Mouse (Mus musculus) small intestine, adult 10 weeks (tissue): ENCODE data around the gene Get4. TPM values are rescaled to one million over a fixed set of nuclear protein-coding genes. Genes with fewer than 3 reads are reported as not detected.

ENCODE experiments used
- polyA plus RNA-seq: library from polyadenylated mRNA; stranded (reverse); fragments of 350-450 nt; fragmentation: Illumina TruSeq; extraction: RNeasy Lipid Tissue Mini Kit (QIAGEN cat#74804); gene quantifications from one replicate; pipeline ENCODE4 v1.2.3, GENCODE M21; 2014; ENCODE audit warnings: low replicate concordance

Get4 gene
- 4.8 TPM for polyA plus RNA-seq

DNA sequence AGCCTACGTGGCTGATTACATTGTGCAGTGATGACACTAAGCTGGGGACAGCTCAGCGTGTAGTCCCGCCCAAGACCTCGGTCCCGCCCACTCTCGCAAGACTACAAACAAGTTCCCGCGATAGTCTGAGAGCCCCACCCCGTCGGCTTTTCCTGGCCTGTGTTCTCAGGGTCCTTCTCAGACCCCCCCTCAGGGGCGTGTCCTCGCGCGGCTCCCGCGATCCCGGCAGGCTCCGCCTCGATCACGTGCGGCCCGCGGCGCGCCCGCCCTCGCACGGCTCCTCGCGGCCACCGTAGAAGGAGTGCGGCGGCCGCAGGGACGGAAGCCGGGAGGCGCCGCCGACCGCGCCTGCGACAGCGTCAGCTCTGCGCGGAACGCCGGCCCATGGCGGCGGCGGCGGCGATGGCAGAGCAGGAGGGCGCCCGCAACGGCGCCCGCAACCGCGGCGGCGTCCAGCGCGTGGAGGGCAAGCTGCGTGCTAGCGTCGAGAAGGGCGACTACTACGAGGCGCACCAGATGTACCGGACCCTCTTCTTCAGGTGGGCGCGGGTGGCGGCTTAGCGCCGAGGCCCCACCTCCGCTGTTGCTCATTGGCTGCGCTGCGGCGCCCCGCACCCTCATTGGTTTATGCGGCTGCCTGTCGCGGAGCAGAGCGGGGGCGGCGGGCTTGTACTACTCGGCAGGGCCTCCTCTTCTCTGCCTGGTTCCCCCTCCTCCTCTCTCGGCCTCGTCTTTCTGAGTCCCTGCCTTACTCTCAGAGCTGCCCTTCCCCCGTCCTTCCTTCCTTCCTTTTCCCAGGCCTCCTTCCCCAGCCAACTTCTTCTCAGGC is at the start of gene Get4:
Get4 (plus strand) TSS at position 244 of the 829 bp plus-strand sequence.

Other genes with a start within 250 kb of the Get4 start
- gene Prkar1b, start 102.3 kb upstream of the Get4 start, polyA plus RNA-seq, result 2.2 TPM
- gene Dnaaf5, start 102.1 kb upstream of the Get4 start, polyA plus RNA-seq, result 1.4 TPM
- gene Sun1, start 51.7 kb upstream of the Get4 start, polyA plus RNA-seq, result 10.4 TPM
- 1.5 TPM for gene Adap1, start 73.3 kb downstream of the Get4 start, polyA plus RNA-seq
- 16.6 TPM for gene Cox19, start 99.1 kb downstream of the Get4 start, polyA plus RNA-seq
- gene Cyp2w1, start 100.3 kb downstream of the Get4 start, polyA plus RNA-seq, result not detected
- gene Gpr146, start 125.4 kb downstream of the Get4 start, polyA plus RNA-seq, result 1.1 TPM
- 0.37 TPM for gene C130050O18Rik, start 153.0 kb downstream of the Get4 start, polyA plus RNA-seq
- not detected for gene Gper1, start 170.8 kb downstream of the Get4 start, polyA plus RNA-seq
- gene 3110082I17Rik, start 208.2 kb downstream of the Get4 start, polyA plus RNA-seq, result 0.63 TPM
- 6.5 TPM for gene Zfand2a, start 232.2 kb downstream of the Get4 start, polyA plus RNA-seq